Mouse (Mus musculus): ENCODE data around the gene Dnajc9.

Gene Dnajc9

DNA sequence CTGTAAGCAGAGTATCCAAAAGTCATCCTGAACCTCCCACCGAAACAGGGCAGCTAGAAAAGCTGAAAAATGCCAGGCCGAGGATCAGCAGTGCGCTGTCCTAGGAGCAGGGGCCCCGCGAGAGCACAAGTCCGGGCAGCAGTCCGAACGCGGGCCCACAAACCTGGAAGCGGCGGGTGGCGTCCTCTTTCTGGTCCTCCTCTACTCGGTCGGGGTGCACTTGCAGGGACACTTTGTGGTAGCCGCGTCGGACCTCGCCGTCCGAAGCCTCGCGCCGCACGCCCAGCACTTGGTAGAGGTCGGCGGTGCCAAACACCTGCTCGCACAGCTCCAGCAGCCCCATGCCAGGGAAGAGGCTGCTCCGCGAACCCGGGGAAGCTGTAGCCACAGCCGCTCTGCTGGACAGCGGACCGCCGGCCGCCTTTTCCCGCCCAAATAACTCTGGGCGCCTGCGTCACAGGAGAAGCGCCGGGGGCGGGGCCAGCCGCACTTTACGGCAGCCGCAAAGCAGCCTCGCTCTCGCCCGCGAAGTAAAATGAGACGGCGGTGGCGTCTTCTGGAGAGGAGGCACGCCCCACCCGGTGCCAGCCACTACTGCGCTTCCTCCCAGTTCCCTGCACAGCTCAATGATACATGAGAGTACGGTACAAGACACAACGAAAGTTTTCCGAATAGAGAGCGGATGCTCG, at the start of gene Dnajc9:
Dnajc9 (minus strand) TSS at position 470 of the 689 bp plus-strand sequence.
- DNase-seq (ENCODE audit: low read depth, low spot score) = peak; percentile 92
- Histone ChIP-seq H3K27me3 (ENCODE audit: control insufficient read depth, insufficient read depth, low read length, poor library complexity, severe bottlenecking) (no peaks in the 10 kb centered on the region), H3K36me3 (ENCODE audit: control insufficient read depth, insufficient read depth, low read length, poor library complexity, severe bottlenecking) (peaks cover 2% of the 10 kb centered on the region; the same call in 1 of the 2 replicates)

- no peaks in the 10 kb centered on the region for H3K36me3 ChIP-seq (ENCODE audit: control insufficient read depth, insufficient read depth, low read length, poor library complexity, severe bottlenecking)
- H3K27me3 ChIP-seq (ENCODE audit: control insufficient read depth, insufficient read depth, low read length, poor library complexity, severe bottlenecking) = no peaks in the 10 kb centered on the region
- peak; percentile 7 for DNase-seq (ENCODE audit: low read depth, low spot score)
These were observed 48.3 kb upstream of the Dnajc9 start for GRCm38 (mm10) chr14:20436976-20437375.

DNA sequence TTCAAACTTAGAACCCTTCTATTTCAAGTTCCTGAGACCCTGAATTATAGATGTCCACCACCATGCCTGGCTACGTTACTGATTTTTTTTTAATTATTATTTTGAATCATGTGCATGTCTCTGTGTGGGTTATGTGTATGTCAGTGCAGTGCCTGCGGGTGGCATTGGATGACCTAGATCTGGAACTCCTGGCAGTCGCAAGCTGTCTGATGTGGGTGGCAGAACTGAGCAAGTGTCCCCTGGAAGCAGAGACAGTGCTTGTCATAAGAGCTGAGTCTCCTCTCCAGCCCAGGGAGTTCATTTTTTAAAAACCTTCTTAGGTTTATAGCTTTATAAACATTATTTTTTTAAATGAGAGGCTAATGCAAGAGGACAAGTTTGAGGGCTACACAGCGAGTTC, 43.7 kb upstream of the Dnajc9 start:
- no peaks in the 10 kb centered on the region for H3K27me3 ChIP-seq (ENCODE audit: control insufficient read depth, insufficient read depth, low read length, poor library complexity, severe bottlenecking)
- H3K36me3 ChIP-seq (ENCODE audit: control insufficient read depth, insufficient read depth, low read length, poor library complexity, severe bottlenecking) = no peaks in the 10 kb centered on the region
- DNase-seq (ENCODE audit: low read depth, low spot score) = no peak

DNA sequence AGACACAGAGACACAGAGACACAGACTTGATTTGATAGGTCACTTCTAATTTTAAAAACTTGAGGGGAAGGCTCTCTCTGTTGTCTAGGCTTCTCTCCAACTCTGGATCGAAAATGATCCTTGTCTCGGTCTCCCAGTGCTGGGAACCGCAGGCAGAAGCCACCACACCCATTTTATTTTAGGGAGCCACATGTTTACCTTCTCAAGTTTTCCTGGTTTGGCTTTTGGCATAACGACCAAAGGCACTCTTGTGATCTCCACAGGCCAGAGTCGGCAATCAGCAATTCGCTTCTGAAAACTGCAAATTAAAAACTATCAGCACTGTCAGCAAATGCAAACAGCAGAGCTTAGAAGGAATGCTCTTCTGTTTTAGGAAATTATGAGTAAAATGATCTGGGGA, 43.0 kb upstream of the Dnajc9 start:
- DNase-seq (ENCODE audit: low read depth, low spot score) = no peak
- Histone ChIP-seq H3K36me3 (ENCODE audit: control insufficient read depth, insufficient read depth, low read length, poor library complexity, severe bottlenecking) (no peaks in the 10 kb centered on the region), H3K27me3 (ENCODE audit: control insufficient read depth, insufficient read depth, low read length, poor library complexity, severe bottlenecking) (no peaks in the 10 kb centered on the region)

DNA sequence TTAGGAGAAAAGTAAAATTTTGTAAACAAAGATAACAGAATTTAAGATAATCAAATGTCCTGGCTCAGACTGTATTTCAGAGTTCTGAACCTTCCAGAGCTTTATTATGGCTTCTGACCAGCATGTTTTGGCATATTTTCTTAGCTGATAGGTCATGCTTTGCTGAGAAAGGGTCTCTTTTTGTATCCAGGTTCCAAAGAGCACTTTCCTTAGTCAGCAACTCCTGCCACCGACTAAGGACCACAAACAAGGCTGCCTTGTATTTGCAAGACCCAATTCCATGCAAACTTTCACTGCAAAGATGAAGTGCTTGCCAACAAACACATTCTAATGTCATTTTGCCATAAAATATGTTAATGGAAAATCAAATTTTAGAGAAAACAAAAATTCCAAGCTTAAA, 41.1 kb upstream of the Dnajc9 start:
- H3K27me3 ChIP-seq (ENCODE audit: control insufficient read depth, insufficient read depth, low read length, poor library complexity, severe bottlenecking) = no peaks in the 10 kb centered on the region
- DNase-seq (ENCODE audit: low read depth, low spot score) = no peak
- H3K36me3 ChIP-seq (ENCODE audit: control insufficient read depth, insufficient read depth, low read length, poor library complexity, severe bottlenecking) = no peaks in the 10 kb centered on the region

GRCm38 (mm10) chr14:20428593-20428992, 39.9 kb upstream of the Dnajc9 start:
- peak; percentile 29 for DNase-seq (ENCODE audit: low read depth, low spot score)
- Histone ChIP-seq H3K27me3 (ENCODE audit: control insufficient read depth, insufficient read depth, low read length, poor library complexity, severe bottlenecking) (no peaks in the 10 kb centered on the region), H3K36me3 (ENCODE audit: control insufficient read depth, insufficient read depth, low read length, poor library complexity, severe bottlenecking) (no peaks in the 10 kb centered on the region)

GRCm38 (mm10) chr14:20423046-20423445, 34.3 kb upstream of the Dnajc9 start:
- H3K36me3 ChIP-seq (ENCODE audit: control insufficient read depth, insufficient read depth, low read length, poor library complexity, severe bottlenecking) = no peaks in the 10 kb centered on the region
- H3K27me3 ChIP-seq (ENCODE audit: control insufficient read depth, insufficient read depth, low read length, poor library complexity, severe bottlenecking) = no peaks in the 10 kb centered on the region
- DNase-seq (ENCODE audit: low read depth, low spot score) = no peak

DNA sequence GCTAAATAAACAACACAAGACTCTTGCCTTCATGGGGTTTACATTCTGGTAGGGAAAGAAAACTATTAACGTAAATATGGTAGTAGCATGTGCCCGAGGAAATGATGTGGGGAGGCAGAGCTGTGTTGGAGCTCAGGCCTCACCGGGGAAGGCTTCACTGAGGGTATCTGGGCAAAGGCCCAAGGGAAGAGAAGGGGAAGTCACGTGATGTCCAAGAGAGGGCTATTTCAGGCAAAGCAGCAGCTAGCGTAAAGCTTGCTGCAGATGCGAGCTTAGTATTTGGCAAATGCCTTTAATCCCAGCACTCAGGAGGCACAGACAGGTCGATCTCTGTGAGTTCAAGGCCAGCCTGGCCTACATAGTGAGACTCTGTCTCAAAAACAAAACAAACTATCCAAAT, 33.5 kb upstream of the Dnajc9 start:
- peak; percentile 8 for DNase-seq (ENCODE audit: low read depth, low spot score)
- no peaks in the 10 kb centered on the region for H3K36me3 ChIP-seq (ENCODE audit: control insufficient read depth, insufficient read depth, low read length, poor library complexity, severe bottlenecking)
- H3K27me3 ChIP-seq (ENCODE audit: control insufficient read depth, insufficient read depth, low read length, poor library complexity, severe bottlenecking) = no peaks in the 10 kb centered on the region

GRCm38 (mm10) chr14:20400071-20400470, 11.4 kb upstream of the Dnajc9 start:
- peak; percentile 63 for DNase-seq (ENCODE audit: low read depth, low spot score)
- H3K36me3 ChIP-seq (ENCODE audit: control insufficient read depth, insufficient read depth, low read length, poor library complexity, severe bottlenecking) = no peaks in the 10 kb centered on the region
- no peaks in the 10 kb centered on the region for H3K27me3 ChIP-seq (ENCODE audit: control insufficient read depth, insufficient read depth, low read length, poor library complexity, severe bottlenecking)

DNA sequence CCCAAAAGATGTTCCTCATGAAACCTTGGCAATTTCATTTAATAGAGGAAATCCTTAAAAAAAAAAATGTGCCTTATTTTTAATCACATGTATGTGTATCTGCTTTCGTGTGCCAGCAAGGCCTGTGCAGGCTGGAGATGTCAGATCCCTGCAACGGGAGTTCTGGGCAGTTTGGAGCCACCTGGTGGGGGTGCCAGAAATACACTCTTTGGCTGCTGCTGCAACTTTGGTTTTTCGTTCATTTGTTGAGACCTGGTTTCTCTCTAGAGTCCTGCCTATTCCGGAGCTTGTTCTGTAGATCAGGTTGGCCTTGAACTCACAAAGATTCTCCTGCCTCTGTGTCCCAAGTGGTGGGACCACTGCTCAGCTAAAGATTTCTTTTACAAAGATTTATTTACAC, 10.2 kb upstream of the Dnajc9 start:
- peak; percentile 70 for DNase-seq (ENCODE audit: low read depth, low spot score)
- no peaks in the 10 kb centered on the region for H3K36me3 ChIP-seq (ENCODE audit: control insufficient read depth, insufficient read depth, low read length, poor library complexity, severe bottlenecking)
- H3K27me3 ChIP-seq (ENCODE audit: control insufficient read depth, insufficient read depth, low read length, poor library complexity, severe bottlenecking) = no peaks in the 10 kb centered on the region

DNA sequence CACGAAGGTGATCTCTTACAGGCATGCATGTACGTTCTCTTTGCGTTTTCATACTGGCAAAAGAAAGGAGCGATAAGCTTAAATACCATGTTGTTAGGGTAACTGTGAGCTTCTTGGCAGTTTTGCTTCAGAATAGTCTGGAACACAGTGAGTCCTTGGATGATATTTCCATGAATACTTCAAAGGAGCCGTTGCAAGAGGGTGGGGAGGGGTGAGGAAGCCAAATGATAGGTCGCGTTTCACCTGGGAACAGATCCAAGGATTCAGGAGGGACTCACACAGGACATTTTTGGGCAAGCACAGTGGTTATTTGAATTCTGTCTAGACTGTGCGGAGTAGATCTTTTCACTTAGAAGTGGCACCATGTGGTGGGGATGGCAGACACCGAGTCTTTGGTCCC, 8.5 kb upstream of the Dnajc9 start:
- no peaks in the 10 kb centered on the region for H3K27me3 ChIP-seq (ENCODE audit: control insufficient read depth, insufficient read depth, low read length, poor library complexity, severe bottlenecking)
- H3K36me3 ChIP-seq (ENCODE audit: control insufficient read depth, insufficient read depth, low read length, poor library complexity, severe bottlenecking) = no peaks in the 10 kb centered on the region
- DNase-seq (ENCODE audit: low read depth, low spot score) = no peak

DNA sequence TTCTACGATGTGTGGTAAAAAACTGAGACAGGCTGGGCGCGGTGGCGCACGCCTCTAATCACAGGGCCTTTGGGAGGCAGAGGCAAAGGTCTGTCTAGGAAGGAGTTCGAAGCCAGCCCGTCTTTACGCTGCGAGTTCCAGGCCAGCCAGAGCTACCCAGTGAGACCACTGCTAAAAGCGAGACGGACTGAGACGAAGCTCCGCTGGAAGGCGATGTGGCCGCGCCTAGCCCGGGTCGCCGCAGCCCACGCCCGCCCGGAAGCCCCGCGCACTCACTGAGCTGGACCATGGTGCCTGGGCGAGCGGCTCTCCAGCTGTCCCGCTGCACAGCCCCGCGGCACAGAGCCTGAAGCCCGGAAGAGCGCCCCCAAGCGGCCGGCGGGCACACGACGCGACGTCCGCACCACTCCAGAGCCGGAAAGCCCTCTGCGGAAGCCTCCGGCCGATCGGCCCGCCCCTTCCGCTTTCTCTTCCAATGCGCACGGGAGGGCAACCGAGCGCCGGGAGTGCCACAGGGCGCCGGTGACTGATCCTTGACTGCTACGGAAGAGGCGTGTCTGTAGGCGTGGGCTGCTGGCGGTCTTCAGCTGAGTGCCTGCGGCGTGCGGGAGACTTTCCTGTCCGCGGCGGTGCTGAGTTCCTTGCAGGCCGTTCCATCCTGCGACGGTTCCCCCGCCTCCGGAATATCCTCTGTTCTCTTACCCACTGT, 4.6 kb upstream of the Dnajc9 start, which contains the start of gene Mrps16:
Mrps16 (minus strand) TSS at position 430 of the 709 bp plus-strand sequence.
- H3K27me3 ChIP-seq (ENCODE audit: control insufficient read depth, insufficient read depth, low read length, poor library complexity, severe bottlenecking) = no peaks in the 10 kb centered on the region
- H3K36me3 ChIP-seq (ENCODE audit: control insufficient read depth, insufficient read depth, low read length, poor library complexity, severe bottlenecking) = 0 out of 2 replicates have a peak, but pooled peaks cover 2% of the 10 kb centered on the region
- DNase-seq (ENCODE audit: low read depth, low spot score) = peak; percentile 98

- no peaks in the 10 kb centered on the region for H3K27me3 ChIP-seq (ENCODE audit: control insufficient read depth, insufficient read depth, low read length, poor library complexity, severe bottlenecking)
- DNase-seq (ENCODE audit: low read depth, low spot score) = no peak
- 0 out of 2 replicates have a peak, but pooled peaks cover 2% of the 10 kb centered on the region for H3K36me3 ChIP-seq (ENCODE audit: control insufficient read depth, insufficient read depth, low read length, poor library complexity, severe bottlenecking)
These were observed 3.6 kb upstream of the Dnajc9 start for GRCm38 (mm10) chr14:20392326-20392725.

DNA sequence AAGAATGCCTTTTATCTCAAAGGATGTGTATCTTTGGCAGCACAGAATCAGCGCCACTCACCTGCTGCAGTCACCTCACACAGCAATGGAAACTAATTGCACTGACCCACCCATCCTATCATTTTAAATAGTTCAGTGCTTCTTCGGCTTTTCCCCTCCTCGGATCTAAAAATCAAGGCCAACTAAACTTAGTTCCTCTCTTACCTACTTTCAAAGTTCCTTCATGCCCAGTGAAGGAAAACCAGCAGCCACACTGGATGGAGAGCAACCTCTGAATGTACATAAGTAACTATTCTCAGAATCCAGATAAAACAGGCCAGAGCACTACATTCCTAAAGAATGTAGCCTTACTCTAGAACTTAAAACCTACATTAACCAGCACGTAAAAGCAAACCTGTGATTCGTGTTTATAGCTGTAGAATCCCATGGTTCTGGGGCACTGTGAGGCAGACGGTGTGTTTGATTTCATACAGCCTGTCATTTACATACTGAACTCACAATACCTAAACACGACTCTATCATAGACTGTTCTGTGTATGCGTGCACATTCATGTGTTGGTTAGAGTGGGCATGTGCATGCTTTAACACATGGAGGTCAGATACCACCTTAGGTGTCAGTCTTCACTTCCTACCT, 853 bp upstream of the Dnajc9 start:
- DNase-seq (ENCODE audit: low read depth, low spot score) = no peak
- H3K36me3 ChIP-seq (ENCODE audit: control insufficient read depth, insufficient read depth, low read length, poor library complexity, severe bottlenecking) = peaks cover 2% of the 10 kb centered on the region; the same call in 1 of the 2 replicates
- H3K27me3 ChIP-seq (ENCODE audit: control insufficient read depth, insufficient read depth, low read length, poor library complexity, severe bottlenecking) = no peaks in the 10 kb centered on the region
